Mouse (Mus musculus) adrenal gland, adult 8-10 months (tissue): Measurements from ENCODE around the gene Ghrh. TPM values are rescaled to one million over a fixed set of nuclear protein-coding genes. Genes with fewer than 3 reads are reported as not detected.

Experiments used
- DNase-seq: peaks from one replicate; pipeline ENCODE4 v3.0.0; 2022
- total RNA-seq, 4 experiments: library from RNA; stranded (reverse); gene quantifications; 2 replicates each; pipeline ENCODE4 v1.2.4; 2022

The Ghrh gene
- total RNA-seq, 4 experiments from 2014 or later, result not detected

- DNase-seq, result no peak
Measured at GRCm38 (mm10) chr2:157306091-157307032, 40.9 kb downstream of the Ghrh start.

DNA sequence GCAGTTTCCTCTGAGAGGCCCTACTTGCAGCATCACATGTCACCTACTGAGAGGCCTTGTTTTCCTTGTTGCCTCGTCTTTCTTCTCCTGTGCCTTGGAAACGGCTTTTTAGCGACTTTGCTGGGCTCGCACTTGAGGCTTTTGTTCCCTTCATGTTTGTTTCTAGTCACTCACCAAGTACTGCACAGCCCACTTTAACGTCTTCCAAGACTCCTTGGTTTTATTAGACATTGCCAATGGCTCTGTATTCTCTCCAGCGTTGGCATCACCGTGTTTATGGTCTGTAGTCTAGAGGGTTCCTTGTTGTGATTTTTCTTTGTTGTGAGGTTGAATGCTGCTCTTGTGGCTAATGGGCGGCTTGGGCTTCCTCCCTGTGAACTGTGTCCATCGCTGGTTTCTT, 44.2 kb downstream of the Ghrh start:
- DNase-seq, result no peak

DNA sequence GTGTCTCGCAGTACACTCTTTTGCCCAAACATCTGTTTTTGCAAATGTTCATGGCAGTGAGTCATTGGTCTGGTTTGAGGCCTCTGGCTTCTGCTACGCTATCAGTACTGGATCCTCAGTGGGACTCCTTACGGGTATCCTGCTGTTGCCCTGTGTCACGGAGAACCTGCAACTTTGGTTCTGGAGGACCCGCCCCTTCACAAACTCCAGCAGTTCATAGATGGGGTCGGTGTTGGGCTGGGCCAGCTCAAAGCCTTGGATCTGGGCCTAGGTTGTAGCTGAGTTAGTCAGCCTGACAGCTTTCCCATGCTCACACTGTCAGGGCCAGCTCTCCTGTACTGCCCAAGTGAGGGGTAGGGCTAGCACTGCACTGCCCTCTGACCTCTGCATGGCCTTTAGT, 47.3 kb downstream of the Ghrh start:
- DNase-seq, result no peak

DNA sequence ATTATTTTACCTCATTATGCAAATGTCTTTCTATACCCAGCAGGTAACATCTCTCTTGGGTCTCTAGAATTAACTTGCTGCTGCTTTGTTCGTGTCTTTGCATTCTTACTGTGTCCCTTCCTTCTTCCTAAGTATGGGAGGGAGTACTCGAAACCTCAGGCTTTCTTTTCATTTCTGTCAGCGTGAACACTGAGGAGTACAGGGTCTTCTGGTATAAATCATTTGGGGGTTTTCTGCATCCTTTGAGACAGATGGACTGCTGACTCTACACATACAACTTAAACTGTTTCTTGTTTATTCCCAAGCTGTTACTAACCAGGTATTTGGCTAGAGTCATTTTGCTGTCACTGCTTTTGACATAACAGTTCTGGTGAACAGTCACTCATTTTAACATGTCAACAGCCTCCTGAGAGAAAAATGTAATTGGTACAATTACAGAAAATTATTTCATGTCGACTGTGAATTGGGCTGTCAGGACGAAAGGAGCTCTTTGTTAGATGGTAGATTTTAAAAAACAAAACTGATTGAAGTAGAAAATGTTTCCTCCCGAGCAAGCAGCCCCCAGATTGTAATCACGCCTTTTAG, 51.1 kb downstream of the Ghrh start:
- DNase-seq, result no peak

DNA sequence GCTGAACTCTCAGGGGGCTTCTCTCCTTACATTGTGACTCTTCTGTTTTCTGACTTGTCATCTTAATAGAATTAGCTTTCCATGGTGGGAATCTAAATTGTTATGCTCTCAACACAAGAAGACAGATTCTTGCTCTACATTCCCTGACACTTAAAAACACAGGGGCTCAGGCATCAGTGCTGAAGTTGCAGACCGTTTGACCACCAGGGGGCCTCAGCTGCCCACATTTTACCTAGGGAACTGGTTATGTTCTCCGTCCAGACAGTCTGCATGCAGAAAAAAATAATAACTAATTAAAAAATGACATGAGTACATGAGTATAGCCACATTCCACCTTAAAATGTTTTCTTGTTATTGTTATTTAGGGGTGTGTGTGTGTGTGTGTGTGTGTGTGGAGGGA, 55.2 kb downstream of the Ghrh start:
- peak; percentile 31 for DNase-seq

DNA sequence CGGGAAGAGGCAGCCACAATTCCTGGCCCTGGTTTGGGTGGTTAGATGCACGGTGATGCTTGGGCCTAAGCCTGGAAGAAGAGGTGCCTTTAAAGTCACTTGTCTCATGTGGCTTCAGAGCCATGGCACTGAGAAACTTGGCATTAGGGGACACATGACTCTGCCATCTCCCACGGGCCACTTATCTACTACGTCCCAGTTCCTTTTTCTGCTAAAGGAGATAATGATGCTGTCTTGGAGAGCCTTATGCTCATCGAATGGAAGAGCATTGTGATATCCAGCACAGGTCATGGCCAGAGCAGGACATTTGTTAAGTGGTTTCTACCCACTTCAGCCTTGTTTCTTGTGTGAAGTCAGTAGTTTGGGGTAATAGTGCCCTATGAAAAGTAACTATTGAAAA, 58.3 kb downstream of the Ghrh start:
- no peak for DNase-seq

DNA sequence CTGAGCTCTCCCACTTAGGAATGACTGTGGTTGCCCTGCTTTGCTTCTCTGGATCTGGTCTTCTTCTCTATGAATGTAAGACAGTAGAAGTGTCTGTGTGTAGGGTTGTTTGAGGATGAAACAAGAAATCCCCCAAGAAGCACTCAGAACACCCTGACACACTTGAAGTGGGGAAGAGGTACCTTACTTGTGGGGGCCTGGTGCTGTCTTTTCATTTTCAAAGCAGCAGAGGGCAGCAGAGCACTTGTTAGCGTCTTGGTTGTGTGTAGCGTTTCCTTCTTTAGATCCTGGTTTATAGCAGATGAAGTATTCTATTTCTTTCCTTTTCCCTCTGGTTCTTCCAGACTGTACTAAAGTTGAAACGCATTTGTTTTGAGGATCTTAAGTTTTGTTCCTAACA, 59.8 kb downstream of the Ghrh start:
- no peak for DNase-seq

DNA sequence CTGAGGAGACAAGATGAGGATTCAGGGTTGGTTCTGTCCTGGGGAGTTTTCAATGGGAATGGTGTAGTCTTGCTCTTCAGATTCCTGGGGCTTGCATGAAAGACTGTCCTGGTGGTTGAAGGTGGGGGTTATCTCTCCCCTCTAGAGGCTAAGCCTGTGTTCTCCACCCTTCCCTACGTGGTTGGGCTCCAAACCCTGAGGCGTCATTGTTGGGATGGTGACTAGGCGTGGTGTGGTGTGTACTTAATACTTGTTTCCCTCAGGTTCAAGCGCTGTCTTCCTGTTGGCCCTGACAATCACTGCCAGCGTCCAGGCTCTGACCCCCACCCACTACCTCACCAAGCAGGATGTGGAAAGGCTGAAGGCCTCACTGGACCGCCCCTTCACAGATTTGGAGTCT, 64.0 kb downstream of the Ghrh start:
- DNase-seq, result no peak

Other genes with a start within 250 kb of the Ghrh start
- 10 to 100 TPM; 22.4 to 38.9 (median 31.0) TPM for gene Samhd1, start 212.2 kb downstream of the Ghrh start, total RNA-seq
- gene Rbl1, start 143.0 kb downstream of the Ghrh start, total RNA-seq, result 1 to 10 TPM; 3.6 to 6.1 (median 5.2) TPM
- gene Rpn2, start 68.5 kb downstream of the Ghrh start, total RNA-seq, result 100 to 1,000 TPM; 315 to 330 (median 326) TPM
- under 1 TPM; 0.17 to 0.89 (median 0.31) TPM for gene Mroh8, start 68.0 kb downstream of the Ghrh start, total RNA-seq
- 10 to 100 TPM; 36.3 to 40.3 (median 36.5) TPM for gene Manbal, start 20.1 kb upstream of the Ghrh start, total RNA-seq
- 10 to 100 TPM; 18.3 to 32.9 (median 24.8) TPM for gene Src, start 70.9 kb upstream of the Ghrh start, total RNA-seq
- 100 to 1,000 TPM in 2 of 4 experiments, 10 to 100 TPM in 2; 42.5 to 190 (median 123) TPM for gene Nnat, start 212.6 kb upstream of the Ghrh start, total RNA-seq
- 10 to 100 TPM; 81.0 to 96.7 (median 91.6) TPM for gene Blcap, start 223.8 kb upstream of the Ghrh start, total RNA-seq